Mouse (Mus musculus): ENCODE results near the gene Zfp386.

The Zfp386 gene

DNA sequence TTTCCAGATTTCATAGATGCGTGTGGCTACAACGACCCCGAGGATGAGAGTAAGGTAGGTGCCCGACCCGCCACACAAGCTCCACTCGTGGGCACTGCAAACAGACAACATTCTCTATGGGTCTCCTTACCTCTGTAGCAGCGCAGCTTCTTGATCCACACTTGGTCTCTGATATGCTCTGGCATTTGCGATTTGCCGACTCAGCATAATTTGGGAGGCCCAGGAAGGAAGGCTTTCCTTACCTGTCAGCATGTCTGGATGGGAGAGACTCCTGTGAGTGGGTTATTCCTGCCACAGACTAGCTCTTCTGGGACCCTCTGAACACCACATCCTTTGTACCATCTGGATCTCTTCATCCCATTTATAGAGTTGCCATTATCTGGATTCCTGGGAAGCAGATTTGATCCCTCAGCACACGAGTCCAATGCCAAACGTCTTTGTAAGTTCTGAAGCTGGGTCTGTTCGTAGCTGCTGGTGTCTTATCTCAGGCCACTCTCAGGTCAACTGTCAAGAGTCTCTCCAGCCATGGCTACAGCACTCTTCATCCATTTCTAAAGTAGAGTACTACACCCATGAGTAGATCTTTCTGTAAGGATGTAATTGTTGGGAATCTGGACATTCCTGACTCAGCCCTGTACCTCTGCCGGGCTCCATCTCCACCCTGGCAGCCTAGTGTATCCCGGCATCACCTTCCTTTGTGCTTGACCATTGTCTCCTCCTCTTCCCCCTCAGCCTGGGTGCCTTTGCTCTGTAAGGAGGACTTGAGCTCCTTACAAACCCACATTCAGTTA lies 47.4 kb downstream of the Zfp386 start:
- DNase-seq, result no peak

DNA sequence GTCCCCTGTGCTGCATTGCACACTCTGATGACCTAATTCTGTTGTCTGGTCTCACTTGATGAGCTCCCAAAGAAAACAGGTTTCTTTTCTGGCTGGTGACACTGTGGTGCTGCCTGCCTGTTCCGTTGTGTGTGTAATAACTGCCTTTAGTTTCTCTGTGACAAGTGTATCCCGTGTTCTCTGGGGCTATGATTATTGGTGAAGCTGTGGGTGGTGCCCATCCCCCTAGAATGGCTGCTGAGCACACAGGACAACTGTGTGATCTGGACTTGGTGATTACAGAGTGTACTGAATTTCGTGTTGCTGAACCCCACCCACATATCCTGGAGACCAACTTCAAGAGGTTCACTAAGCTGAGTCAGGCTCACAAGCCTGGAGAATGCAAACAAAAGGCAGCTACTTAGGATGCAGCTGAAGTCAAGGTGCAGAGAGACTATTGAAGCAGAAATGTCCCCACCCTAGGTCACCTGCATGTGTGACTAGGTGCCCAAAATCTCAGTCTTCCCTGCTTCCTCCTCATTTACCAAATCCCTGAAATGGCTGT lies 48.9 kb downstream of the Zfp386 start:
- DNase-seq, result no peak

DNA sequence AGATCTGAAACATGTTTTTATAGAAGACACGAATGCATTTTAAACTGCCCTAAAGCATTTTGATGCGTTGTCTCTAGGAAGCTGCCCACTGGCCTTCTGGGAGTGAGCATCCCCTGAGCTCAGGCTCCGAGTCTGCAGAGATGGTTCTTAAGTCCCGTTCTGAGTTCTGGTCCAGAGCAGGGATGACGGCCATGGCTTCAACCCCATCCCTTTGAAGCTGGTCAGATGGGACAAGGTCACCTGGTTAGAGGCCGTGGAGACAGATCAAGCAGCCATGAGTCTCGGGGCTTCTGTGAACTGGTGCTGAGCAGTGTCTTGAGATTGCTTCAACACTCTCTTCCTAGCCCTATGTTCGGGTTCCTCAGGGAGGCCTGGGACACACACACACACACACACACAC lies 49.6 kb downstream of the Zfp386 start:
- no peak for DNase-seq

DNA sequence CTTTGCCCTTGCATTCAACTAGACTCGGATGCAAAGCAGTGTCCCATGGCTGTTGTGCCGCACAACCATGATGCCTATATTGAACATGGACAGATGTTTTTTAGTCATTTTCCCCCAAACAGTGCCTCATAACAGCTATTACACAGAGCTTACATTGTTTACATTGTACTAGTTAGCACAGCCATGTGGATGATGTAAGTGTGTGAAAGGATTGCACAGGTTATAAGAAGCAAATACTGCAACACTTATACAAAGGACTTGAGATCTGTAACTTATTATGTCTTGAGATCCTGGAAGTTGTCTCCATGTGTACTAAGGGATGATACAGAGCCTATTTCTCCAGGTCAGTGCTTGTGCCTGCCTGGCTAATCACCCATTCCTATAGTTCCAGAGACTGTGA lies 54.4 kb downstream of the Zfp386 start:
- DNase-seq, result no peak

DNA sequence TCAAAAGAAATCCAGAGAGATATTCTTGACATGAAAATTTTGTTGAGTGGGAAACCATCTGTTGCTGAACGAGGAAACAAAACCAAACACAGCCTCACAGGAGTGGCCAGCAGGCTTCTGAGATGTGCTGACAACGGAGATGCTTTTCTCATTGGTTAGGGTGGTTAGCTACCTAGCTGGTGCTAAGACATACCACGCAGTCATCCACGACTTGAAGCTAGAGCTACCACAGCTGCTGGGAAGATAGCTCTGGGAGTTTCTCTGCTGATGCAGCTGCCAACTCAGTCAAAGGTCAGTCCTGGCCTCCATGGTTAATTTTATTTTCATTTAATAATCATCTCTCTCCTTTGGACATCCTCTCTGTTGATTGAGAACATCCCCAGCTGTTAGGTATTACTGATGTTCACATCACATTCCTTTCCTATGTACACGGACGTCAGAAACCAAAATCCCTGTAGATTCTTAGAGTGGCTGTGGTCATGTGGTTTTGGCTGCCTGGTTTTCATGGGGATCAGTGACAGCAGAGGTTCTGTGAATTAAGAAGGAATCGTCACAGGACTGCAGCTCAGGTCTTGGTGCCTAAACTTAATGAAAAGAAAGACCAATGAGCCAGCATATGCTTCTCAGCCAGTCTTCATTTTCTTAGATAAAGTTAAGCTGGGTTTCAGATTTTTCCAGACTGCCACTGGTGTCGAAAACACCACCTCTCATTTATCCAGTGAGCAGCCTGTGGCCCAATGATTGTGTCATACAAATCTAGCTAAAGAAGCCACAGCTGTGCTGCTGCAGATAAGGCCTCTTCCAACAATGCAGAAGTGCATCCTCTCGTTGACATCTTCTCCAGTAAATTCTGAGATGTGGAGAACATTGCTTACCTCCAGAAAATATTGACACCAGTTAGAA lies 62.2 kb downstream of the Zfp386 start:
- DNase-seq, result no peak

DNA sequence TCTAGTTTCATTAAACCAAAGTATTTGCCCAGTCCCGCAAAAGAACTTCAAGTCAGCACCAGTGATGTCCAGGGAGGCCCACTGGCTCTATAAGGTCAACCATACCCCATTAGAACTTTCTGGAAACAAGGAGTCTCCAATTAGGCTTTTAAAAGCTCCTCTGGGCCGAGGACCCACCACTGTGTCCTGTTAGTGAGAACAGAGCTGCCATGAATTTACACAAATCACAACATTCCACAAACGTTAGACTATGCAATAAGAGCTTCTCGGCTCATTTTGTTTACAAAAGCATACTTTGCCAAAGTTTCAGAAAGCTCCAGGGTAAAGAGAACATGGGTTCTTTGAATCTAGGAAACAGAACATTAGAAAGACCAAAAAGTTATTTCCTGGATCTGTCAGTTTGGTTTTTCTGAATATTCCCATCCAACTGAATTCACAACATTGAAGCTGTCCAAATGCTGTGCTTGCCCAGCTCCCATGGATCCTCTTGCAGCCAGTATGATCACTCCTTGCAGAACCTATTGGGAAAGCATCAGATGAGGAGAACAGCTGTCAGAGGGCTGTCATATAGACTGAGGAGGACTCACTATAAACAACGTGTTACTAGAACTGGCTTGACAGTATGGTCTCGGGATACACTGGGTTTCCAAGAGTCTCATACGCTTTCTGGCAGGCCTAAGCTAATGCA lies 63.6 kb downstream of the Zfp386 start:
- DNase-seq, result no peak

All from right cerebral cortex, postnatal 4 days (tissue).